Mouse (Mus musculus) megakaryocyte-erythroid progenitor cell, adult 5-6 weeks (primary cell): Measurements from ENCODE around the gene Plcb2. TPM values are rescaled to one million over a fixed set of nuclear protein-coding genes. Genes with fewer than 3 reads are reported as not detected.

Experiments used
- ATAC-seq: replicated peaks from 2 replicates; pipeline ENCODE4 v1.8.0; 2016; ENCODE audit warnings: mild to moderate bottlenecking, inconsistent platforms; ENCODE audit not compliant: severe bottlenecking, poor library complexity, low FRiP score, low TSS enrichment
- total RNA-seq, 2 experiments: library from RNA; stranded (forward) in 1 of 2; stranded (reverse) in 1 of 2; fragments of 200-1000, 215-1000 nt in 1 of 2; fragments of >200 nt in 1 of 2; fragmentation: Nextera tagmentation in 1 of 2; gene quantifications; 2 replicates each; pipeline ENCODE4 v1.2.3; 2014 to 2017

Gene Plcb2
- total RNA-seq, 2 experiments from 2014 or later = 6.2 to 24.3 TPM

DNA sequence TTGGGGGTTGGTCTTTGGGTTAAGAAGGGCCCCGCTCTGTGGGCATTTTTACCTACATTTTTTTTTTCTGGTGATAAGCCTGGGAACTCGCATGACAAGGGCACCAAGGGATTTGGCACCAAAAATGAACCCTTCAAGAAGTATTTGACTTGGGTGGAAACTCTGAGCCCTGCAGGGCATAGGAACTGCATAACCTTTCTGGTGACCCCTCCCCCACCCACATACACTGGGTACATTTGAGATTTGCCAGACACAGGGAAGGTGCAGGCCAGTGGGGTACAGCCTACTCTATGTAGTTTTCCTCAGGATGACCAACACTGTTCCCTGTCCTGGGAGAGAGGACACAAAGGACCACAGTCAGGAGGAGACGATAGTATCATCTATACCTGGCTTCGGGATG is 62.6 kb downstream of the Plcb2 start:
- no peak for ATAC-seq

DNA sequence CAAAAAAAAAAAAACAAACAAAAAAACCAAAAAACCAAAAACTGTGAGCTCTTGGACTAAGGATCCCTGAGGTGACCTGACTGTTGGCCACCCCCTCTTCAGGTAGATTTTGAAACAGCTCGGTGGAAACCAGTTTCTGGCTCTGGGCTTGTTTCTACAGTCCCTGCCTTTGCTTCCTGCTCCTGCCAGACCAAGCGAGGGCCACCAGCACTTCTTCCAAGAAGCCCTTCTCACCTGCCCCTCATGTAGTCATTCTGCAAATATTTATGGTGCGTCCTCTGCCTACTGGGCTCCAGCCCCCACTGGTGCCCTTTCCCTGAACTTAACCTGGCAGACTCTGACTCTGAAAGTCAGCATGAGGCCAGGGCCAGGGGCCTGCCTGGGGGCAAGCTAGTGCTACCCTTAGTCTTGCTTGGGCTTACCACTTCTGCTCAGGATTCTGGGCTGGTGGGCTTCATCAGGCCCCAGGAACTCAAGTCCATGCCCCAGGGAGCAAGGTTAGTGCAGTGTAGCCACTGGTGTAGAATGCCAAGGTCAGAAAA is 63.2 kb downstream of the Plcb2 start:
- no peak for ATAC-seq

DNA sequence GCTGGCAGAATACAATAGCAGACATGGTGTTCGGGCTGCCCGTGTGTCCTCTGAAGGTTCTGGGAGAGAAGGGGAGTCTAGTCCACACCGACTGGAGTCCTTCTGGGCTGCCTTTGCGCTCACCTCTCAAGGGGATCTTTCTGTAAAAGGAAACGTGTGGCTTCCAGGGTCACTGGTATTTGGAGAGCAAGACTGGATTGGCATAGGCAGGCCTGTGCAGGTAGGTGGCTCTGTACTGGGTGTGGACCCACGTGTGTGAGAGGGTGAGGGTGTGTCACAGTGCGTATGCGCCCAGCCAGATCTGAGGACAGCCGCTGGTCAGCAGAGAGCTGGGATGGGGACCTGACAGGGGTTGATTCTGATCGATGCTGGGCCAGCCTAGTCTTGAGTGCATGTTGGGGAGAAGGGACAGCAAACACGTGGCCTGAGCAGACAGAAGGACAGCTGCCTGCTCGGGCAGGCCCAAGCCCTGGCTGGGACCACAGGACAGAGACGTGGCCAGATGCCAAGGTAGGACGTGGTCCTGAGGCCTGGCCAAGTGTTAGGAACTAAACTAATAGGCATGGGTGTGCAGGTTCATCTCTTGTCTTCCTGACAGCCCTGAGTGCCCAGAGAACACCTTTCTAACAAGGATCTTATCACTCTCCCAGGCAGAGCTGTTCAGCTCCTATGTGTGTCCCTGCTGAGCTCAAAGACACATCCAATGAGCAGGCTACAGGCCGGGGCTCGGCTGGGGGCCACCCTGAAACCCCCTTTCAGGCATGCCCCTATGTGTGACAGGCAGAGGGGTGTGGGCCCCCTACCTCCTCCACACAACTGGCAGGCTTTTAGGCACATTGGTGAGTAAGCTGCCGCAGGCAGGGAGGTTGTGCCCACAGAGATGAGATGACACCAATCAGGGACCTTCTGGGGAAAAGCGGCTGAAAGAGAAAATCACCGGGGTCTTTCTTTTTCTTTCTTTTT is 64.2 kb downstream of the Plcb2 start:
- no peak for ATAC-seq

DNA sequence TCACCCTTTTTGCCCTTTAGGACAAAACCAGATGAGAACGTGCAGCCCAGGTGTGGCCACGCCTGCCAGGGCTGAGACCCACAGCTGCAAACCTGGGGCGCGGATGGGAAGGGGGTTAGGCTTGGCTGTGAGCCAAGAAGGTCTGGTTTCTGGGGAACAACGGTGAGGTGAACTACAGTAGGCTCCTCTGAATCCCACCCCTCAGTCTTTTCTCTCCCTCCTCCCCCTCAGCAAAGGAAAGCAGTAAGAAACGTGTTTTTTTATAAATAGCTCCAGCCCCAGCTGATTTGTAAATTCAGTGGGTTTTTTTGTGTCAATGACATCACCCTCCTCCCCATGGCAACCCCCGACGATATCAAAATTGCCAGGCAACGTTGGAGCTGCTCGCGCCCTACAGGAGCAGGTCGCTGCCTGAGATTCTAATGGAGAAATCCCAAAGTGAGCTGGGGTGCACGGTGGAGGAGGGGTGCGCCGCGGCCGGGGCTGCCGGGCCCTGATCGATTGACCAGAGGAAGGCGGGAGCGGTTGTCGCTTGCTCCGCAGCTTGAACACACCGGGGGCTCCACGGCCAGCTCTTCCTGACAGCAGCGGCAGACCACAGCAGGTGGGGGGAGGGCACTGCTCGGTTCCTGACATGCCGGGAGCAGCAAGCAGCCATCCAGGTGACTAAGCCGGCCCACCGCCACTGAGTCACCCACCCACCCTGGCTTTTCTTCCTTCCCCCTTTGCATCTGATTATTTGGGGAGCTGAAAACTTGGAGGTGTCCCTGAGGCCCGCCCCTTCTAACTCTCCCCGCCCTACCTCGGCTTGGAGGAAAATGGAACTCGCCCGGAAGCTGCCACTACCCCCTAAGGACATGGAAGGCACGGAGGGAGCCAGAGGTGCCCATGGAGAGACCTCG is 65.1 kb downstream of the Plcb2 start, which contains the start of gene Pak6:
Gene Pak6 (plus strand): TSS at position 402 of the 902 bp plus-strand sequence.
- ATAC-seq = 0 out of 2 replicates have a peak, but pooled peaks have one; percentile 20

DNA sequence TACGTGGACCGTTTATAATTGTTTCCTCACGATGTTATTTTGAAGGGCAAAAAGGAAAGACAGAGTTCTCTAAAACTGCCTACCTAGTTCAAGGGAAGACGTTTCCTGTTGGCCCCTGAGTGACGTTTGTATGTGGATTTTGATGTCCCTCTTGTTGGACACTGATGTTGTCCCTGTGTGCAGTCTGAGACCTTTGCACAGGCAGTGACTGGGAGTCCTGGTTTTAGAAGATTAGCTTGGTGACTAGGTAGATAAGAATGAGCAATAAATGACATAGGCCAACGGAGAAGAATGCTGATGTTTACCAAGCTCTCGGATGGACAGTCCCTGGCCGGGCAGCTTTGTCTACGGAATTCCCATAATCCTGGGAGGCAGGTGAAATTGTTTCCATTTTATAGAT is 66.3 kb downstream of the Plcb2 start:
- ATAC-seq = no peak

DNA sequence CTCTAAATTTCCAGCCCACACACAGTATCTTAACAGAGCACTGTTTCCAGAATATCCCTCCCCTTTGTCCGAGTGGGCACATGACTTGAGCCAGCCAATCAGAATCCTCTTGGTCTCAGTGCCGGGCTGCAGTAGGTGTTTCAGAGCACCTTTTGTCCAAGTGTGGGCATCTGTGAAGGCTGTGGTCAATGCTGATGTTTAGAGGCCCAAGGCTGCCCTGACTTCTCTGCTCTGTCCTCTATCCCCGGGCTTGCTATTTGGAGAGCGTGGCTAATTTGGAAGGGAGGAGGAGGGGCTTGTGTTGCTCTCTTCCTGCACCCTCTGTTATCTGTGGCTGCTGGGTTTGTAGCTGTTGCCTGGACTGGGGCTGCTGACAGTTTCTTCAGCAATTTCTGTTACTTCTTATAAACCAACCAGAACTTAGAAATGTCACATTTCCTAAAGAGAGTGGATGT is 68.2 kb downstream of the Plcb2 start:
- peak; percentile 73 for ATAC-seq

DNA sequence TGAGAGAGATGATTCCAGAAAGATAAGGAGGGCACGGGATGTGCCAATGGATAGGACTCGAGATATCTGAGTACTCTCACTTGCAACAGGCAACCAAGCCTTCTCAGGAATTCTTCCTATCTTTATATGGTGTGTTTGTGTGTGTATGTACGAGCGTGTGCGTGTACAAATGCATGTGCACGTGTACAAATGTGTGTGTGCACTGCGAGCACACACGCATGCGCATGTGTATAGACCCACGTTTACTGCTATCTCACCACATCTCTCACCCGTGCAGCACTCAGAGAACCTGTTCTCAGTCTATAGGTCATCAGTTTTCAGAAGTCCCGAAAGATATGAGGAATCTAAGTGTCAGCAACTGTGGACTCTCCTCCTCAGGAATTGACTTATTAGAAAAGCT is 68.7 kb downstream of the Plcb2 start:
- no peak for ATAC-seq

DNA sequence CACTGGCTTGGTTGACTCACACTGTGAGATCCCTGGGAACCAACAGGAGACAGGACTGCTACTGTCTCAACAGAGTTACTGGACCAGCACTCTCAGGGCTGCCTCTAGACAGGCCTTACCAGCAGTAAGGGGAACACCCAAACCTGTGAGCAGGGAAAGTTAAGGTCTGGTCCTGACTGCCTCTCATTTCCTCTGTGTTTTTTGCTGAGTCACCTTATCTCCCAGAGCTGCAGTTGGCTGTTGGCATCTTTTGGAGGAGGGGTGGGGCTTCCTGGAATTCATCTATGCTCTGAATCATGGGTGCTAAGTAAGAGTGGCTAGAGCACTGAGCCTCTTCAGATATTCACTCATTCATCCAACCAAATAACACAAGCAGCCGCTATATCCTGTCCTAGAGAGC is 69.2 kb downstream of the Plcb2 start:
- peak; percentile 54 for ATAC-seq

DNA sequence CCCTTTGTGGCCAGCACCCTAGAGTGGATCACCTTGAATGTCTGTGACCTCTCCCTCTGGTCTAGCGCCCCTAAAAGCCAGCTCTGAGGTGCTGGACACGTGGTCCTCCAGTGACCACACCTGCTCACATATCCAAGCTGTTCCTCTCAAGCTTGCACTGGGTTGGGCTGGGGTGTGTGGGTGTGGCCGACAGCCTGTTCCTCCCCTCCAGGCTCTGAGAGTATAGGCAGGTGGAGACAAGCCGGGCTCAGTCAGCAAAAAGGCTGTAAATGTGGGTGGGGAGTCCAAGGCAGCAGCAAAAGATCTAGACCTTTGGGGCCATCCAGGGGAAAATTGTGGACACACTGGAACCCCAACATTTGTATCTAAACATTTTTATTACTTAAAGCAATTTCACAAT is 69.8 kb downstream of the Plcb2 start:
- ATAC-seq = peak; percentile 55

Other genes starting within 250 kb of the Plcb2 start
- gene Srp14, start 248.7 kb downstream of the Plcb2 start, total RNA-seq (2014; fragmentation: Nextera tagmentation) = 137 and 155 TPM in 2 replicates
- 129 and 225 TPM in 2 replicates for gene Srp14, start 248.7 kb downstream of the Plcb2 start, total RNA-seq (2017)
- gene Bmf, start 178.8 kb downstream of the Plcb2 start, total RNA-seq (2014; fragmentation: Nextera tagmentation) = 1.2 TPM in 1 of 2 replicates, not detected in the other
- gene Bmf, start 178.8 kb downstream of the Plcb2 start, total RNA-seq (2017) = 1.3 and 2.1 TPM in 2 replicates
- gene Bub1b, start 130.2 kb downstream of the Plcb2 start, total RNA-seq (2014; fragmentation: Nextera tagmentation) = 51.3 and 64.1 TPM in 2 replicates
- gene Bub1b, start 130.2 kb downstream of the Plcb2 start, total RNA-seq (2017) = 89.9 and 103 TPM in 2 replicates
- gene Pak6, start 65.1 kb downstream of the Plcb2 start, total RNA-seq (2014; fragmentation: Nextera tagmentation) = 0.55 and 0.77 TPM in 2 replicates
- gene Pak6, start 65.1 kb downstream of the Plcb2 start, total RNA-seq (2017) = 1.0 and 1.4 TPM in 2 replicates
- gene Ankrd63, start 24.5 kb downstream of the Plcb2 start, total RNA-seq (2014; fragmentation: Nextera tagmentation) = not detected in 2 replicates
- gene Ankrd63, start 24.5 kb downstream of the Plcb2 start, total RNA-seq (2017) = 0.15 and 0.19 TPM in 2 replicates
- 14.5 and 20.5 TPM in 2 replicates for gene Inafm2, start 17.3 kb upstream of the Plcb2 start, total RNA-seq (2014; fragmentation: Nextera tagmentation)
- gene Inafm2, start 17.3 kb upstream of the Plcb2 start, total RNA-seq (2017) = 10.1 and 13.9 TPM in 2 replicates
- gene Ccdc9b, start 34.2 kb upstream of the Plcb2 start, total RNA-seq (2014; fragmentation: Nextera tagmentation) = 0.27 and 1.5 TPM in 2 replicates
- 0.09 and 1.3 TPM in 2 replicates for gene Ccdc9b, start 34.2 kb upstream of the Plcb2 start, total RNA-seq (2017)
- gene Phgr1, start 44.3 kb upstream of the Plcb2 start, total RNA-seq (2014; fragmentation: Nextera tagmentation) = not detected in 2 replicates
- not detected in 2 replicates for gene Phgr1, start 44.3 kb upstream of the Plcb2 start, total RNA-seq (2017)
- not detected in 2 replicates for gene Disp2, start 51.3 kb upstream of the Plcb2 start, total RNA-seq (2014; fragmentation: Nextera tagmentation)
- gene Disp2, start 51.3 kb upstream of the Plcb2 start, total RNA-seq (2017) = not detected in 2 replicates
- 22.4 and 38.8 TPM in 2 replicates for gene Knstrn, start 85.6 kb upstream of the Plcb2 start, total RNA-seq (2014; fragmentation: Nextera tagmentation)
- gene Knstrn, start 85.6 kb upstream of the Plcb2 start, total RNA-seq (2017) = 59.1 and 104 TPM in 2 replicates
- gene Ivd, start 133.5 kb upstream of the Plcb2 start, total RNA-seq (2014; fragmentation: Nextera tagmentation) = 17.9 and 24.0 TPM in 2 replicates
- gene Ivd, start 133.5 kb upstream of the Plcb2 start, total RNA-seq (2017) = 15.7 and 30.3 TPM in 2 replicates
- 11.9 and 13.9 TPM in 2 replicates for gene Bahd1, start 171.9 kb upstream of the Plcb2 start, total RNA-seq (2014; fragmentation: Nextera tagmentation)
- gene Bahd1, start 171.9 kb upstream of the Plcb2 start, total RNA-seq (2017) = 4.9 and 7.2 TPM in 2 replicates
- 2.2 and 3.6 TPM in 2 replicates for gene Chst14, start 198.1 kb upstream of the Plcb2 start, total RNA-seq (2014; fragmentation: Nextera tagmentation)
- 1.1 and 1.7 TPM in 2 replicates for gene Chst14, start 198.1 kb upstream of the Plcb2 start, total RNA-seq (2017)